Mouse (Mus musculus) left cerebral cortex, postnatal 25 days (tissue): Measurements from ENCODE around the gene Rrad. TPM values are rescaled to one million over a fixed set of nuclear protein-coding genes. Genes with fewer than 3 reads are reported as not detected.
"Not testable (repeated sequence)": the region's sequence is repeated elsewhere in the genome, so short reads cannot be mapped to it uniquely, and the experiment has no call there.

Experiments used
- DNase-seq, 2 experiments: peaks; one replicate each; pipeline ENCODE4 v3.0.0; 2022; ENCODE audit warnings: low spot score in 2 of 2, mixed read lengths in 1 of 2
- intact Hi-C: fragments of 180-260 bp; cut with DNase I; formaldehyde crosslinking; loops from one replicate; pipeline ENCODE4 v1.15.1; 2025
- total RNA-seq, 2 experiments: library from RNA; stranded (reverse); gene quantifications; 2 replicates each; pipeline ENCODE4 v1.2.3; 2021

The Rrad gene
- 1 to 10 TPM; 3.4 to 3.9 TPM for total RNA-seq

- intact Hi-C loops, result no loop called here
- DNase-seq, result no peak
Measured at GRCm38 (mm10) chr8:104630981-104631663, at the start of gene Rrad. Gene Rrad, minus strand, starts transcription at chr8:104631327.

GRCm38 (mm10) chr8:104655614-104656013 lies 24.5 kb upstream of the Rrad start:
- intact Hi-C loops, result loop anchor here (2.0 to 10.0 kb wide), 5 partner anchors 53 to 635 kb away; no protein-coding TSS in a partner anchor
- no peak for DNase-seq

DNA sequence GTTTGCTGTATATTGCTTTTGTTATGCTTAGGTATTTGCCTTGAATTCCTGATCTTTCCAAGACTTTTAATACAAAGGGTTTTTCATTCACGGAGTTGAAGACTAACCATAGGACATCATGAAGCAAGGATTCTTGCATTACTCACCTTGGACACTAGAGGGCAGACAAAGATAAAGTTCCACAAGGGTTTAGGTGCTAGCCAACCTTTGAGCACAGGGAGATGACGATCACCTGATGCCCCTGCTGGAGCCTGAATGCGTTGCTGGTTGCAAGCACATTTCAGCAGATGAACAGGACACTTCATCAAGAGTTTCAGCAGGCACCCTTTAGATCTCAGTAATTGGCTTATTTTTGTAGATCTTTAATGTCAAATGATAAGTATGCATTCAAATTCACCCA lies 23.9 kb upstream of the Rrad start:
- intact Hi-C loops, result loop anchor here (1.0 to 10.0 kb wide), 6 partner anchors 10 to 636 kb away; no protein-coding TSS in a partner anchor
- peak; percentile 85 to 93 for DNase-seq

- intact Hi-C loops, result loop anchor here (5.0 kb wide), 1 partner anchor 578 kb away; no protein-coding TSS in a partner anchor
- not testable (repeated sequence) for DNase-seq
Measured at GRCm38 (mm10) chr8:104644187-104644586, 13.1 kb upstream of the Rrad start.

DNA sequence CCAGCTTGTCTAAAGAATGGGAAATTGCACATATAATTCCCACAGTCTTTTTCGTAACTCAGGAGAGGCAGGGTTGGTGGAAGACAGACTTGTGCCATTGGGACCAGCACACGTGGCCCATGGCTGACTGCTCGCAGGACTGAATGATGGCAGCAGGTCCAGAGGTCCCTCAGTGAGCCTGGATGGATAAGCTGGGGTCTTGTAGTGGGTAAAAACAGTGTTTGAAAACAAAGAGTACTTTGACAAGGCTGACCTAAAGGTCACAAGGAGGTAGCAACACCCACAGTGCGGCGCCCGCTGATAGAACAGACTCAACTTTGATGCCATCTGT lies 11.2 kb upstream of the Rrad start:
- intact Hi-C loops, result loop anchor here (5.0 kb wide), 1 partner anchor 580 kb away; no protein-coding TSS in a partner anchor
- DNase-seq, result no peak

DNA sequence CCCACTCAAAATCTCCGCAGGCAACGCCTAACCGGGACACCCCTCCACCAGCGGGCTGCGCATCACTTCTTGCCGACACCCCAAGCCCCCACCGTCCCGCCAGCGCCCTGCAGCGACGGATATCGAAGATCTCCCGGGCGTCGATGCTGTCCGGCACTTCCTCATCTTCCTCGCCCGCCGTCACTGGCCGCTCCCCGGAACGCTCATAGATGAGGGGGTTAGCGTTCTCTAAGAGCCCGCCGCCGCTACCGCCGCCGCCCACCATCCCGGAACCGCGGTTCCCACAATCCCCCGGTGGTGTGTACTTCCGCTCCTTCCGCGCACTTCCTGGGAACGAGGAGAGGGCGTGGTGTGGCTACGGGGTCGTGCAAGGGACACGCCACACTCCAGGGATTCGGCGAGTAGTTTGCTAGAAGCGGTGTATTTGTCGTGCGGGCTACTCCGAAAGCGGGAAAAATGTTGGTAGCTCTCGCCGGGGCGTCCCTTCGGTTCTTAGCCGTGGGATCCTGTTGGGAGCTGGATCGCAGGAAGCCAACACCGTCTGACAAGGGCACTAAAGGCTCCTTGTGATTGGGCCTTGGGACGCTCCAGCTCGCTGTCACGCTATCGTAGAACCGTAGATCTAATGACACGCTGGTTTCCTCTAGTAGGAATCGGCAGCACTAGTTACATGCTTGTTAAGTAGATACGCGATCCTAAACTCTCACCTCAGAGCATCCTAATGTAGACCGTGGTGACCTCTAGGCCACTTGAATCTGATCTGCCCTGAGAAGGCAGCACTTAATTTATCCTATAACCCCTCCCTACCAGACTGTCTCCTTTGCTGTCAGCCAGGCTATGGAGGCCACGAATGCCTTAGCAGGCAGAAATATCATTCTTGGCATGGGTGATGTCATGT lies 10.5 kb upstream of the Rrad start, which contains the start of gene Ciao2b:
Gene Ciao2b (minus strand): TSS at position 540 of the 898 bp plus-strand sequence.
- intact Hi-C loops, result loop anchor here (2.0 to 5.0 kb wide), 2 partner anchors 39 to 581 kb away; no protein-coding TSS in a partner anchor
- peak; percentile 91 to 93 for DNase-seq

- intact Hi-C loops, result loop anchor here (2.0 to 5.0 kb wide), 2 partner anchors 38 to 581 kb away; no protein-coding TSS in a partner anchor
- DNase-seq, result no peak
Measured at GRCm38 (mm10) chr8:104640831-104641370, 9.8 kb upstream of the Rrad start.

GRCm38 (mm10) chr8:104640241-104640640 lies 9.1 kb upstream of the Rrad start:
- no peak for DNase-seq
- intact Hi-C loops, result loop anchor here (2.0 to 5.0 kb wide), 2 partner anchors 37 to 582 kb away; no protein-coding TSS in a partner anchor

DNA sequence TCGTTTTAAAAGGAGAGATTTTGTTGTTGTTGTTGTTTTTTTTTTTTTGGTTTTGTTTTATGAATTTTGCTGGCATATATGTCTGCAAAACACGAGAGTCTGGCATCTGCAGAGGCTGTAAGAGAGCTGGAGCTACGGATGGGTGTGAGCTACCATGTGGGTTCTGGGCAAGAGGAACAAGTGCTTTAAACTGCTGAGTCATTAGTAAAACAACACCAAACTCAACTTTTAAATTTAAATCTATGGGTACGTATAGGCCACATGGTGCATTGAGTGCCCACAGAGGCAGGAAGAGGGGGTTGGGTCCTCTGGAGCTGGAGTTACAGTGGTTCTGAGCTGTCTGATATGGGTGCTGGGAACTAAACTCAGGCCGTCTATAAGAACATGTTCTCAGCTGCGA lies 6.9 kb upstream of the Rrad start:
- DNase-seq, result no peak
- intact Hi-C loops, result no loop called here

GRCm38 (mm10) chr8:104635004-104635710 lies 4.0 kb upstream of the Rrad start:
- intact Hi-C loops, result no loop called here
- DNase-seq, result no peak

- intact Hi-C loops, result no loop called here
- no peak for DNase-seq
Measured at GRCm38 (mm10) chr8:104633156-104633744, 2.1 kb upstream of the Rrad start.

- intact Hi-C loops, result no loop called here
- peak; percentile 48 to 73 for DNase-seq
Measured at GRCm38 (mm10) chr8:104632486-104632885, 1.4 kb upstream of the Rrad start.

DNA sequence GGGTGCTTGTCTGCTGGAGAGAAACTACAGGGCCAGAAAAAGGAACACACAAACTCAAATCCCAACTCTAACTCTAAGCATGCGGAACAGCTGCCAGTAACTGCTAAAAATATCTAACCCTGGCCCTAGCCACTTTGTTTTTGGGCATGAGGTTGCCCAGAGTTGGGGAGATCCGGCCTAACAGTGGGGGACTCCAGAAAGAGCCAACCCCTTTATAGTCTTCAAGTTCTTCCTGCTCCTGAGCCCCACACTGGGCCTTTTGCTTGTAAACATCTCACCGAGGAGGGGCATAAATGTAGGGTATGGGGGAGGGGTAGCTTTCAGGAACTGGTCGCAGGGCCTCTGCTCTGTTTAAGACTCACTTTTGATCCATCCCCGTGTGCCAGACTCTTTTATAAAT lies 848 bp upstream of the Rrad start:
- peak in 1 of 2 experiments; percentile 13 for DNase-seq
- intact Hi-C loops, result no loop called here

DNA sequence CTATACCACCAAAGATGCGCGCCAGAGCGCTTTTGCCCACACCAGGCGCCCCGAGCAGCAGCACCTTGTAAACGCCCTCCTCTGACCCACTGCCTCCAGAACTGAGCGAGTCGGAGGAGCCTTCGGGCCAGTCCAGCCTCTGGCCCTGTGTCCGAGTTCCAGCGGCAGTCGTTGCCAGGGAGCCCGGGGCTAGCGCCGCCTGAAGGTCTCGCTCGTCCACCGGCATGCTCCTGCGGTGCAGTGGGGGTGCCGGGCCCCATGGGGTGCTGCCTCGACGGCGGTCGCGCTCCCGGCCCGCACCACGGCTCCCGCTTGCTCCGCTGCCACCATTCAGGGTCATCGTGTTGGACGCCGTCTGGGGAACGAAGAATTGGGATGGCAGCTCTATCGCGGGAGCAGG lies 553 bp downstream of the Rrad start:
- intact Hi-C loops, result no loop called here

GRCm38 (mm10) chr8:104630111-104630479 lies 1.0 kb downstream of the Rrad start:
- intact Hi-C loops, result no loop called here
- no peak for DNase-seq

More for the DNA sequence above, 553 bp downstream of the Rrad start:
- DNase-seq, result no peak

- no peak for DNase-seq
- intact Hi-C loops, result no loop called here
Measured at GRCm38 (mm10) chr8:104629306-104630110, 1.6 kb downstream of the Rrad start.

- intact Hi-C loops, result no loop called here
- no peak for DNase-seq
Measured at GRCm38 (mm10) chr8:104628402-104628801, 2.7 kb downstream of the Rrad start.

- no peak for DNase-seq
- intact Hi-C loops, result no loop called here
Measured at GRCm38 (mm10) chr8:104627065-104627740, 3.9 kb downstream of the Rrad start.
